Mouse (Mus musculus): ENCODE data around the gene Lman1l.

Lman1l gene

DNA sequence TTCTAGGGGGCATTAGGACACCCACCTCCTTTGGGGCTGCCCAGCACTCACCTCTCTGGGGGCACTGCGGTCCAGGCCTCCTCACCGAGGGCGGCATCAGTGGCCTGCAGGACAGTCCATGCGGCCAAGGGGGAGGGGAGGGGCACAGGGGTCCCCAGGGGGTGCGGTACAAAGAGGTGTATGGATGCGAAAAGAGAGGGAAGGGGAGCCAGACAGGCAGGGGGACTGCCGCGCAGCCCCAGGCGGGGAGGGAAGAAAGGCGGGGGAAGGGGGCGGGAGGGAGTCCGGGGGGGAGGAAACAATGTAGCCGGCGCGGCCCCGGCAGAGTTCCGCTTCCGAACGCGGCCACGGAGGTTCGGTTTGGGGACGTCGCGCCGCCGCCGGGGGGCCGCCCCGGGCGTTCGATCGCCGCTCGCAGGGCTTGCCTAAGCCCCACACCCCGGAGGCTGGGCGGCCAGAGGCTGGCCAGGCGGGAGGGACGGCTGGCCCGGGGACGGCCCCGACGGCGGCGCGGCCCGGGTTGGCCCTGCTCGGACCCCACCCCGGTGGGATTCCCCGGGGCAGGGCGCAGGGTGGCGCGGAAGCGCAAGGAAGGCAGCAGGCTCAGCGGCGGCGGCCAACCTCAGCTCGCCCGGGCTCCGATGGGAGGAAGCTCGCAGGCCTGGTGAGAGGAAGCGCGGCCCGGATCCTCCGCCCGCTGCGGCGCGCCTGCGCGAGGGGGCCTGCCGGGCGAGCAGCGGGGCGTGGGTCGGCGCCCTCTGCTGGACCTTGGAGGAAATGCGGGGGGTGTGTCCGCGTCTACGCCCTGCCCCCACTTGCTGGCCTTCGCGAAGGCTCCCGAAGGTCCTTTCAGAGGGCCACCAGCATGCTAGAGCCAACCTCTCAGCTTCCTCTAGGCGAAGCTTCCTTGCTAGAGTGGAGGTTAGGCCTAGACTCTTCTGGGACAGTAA lies 24.6 kb upstream of the Lman1l start:
- DNase-seq = peak; percentile 89

DNA sequence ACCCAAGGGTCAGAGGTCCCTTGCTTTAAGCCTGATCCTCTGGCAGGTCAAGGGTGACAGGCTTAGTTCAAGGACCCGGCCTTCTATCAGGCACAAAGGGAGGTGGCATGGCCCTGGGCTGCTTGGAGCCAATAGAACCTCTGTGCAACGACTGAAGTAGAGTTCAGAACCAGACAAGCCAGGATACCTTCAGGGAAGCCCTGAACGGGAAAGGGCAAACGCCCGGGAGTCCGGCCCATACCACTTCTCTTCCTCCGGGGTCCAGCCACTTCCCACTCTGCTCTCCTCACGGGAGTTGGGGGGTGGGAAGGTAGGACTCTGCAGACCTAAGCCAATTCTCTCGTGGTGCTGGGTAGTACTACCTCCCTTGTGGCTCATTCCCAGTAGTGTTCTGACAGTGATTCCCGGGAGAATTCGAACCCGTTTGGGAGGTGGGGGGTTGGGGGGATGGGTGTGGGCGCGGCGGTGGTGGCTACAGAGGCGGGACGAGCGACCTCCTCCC lies 23.9 kb upstream of the Lman1l start:
- DNase-seq = no peak

DNA sequence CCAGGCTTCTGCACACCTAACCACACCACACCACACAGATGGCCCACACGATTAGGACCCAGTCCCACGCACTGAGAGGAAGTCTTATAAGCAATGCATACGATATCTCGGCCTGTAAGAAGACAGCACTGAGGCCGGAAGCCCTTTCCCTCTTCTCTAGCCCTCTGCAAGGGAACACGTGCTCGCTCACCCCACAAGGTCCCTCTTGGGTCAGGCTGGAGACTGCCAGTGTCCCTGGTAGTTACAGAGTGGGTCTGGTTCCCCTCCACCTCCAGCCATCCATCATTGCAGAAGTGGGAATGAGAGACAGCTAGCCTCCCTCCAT lies 23.2 kb upstream of the Lman1l start:
- no peak for DNase-seq

DNA sequence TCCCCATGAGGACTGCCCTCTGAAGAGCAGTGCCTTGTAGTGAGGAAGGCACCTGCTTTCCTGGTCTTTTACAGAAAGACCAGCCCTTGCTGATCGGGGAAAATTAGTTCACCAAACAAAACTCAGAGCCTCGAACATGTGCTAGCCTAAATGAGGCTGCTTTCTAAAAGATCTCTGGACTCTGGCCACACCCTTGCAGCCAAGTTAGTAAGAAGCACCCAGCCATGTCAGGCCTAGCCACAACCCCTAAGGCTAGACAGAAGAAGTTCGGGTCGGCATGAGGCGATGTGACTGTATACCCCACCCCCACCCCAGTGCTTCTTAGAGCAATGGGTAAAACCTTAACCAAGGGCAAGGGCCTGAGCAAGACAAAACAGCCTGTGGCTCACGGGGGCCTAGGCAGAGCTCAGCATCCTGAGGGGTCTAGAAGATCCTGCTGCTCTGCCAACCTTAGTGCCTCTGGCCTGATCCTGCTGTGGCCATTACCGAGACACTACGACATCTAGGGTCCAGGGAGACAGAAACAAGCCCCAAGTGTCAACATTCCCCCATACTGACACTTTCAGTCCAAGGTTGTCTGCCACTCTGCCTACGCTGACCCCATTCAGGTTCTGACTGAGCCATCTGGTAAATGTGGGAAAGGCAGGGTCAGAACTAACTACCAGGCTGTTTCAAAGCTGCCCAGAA lies 22.7 kb upstream of the Lman1l start:
- no peak for DNase-seq

DNA sequence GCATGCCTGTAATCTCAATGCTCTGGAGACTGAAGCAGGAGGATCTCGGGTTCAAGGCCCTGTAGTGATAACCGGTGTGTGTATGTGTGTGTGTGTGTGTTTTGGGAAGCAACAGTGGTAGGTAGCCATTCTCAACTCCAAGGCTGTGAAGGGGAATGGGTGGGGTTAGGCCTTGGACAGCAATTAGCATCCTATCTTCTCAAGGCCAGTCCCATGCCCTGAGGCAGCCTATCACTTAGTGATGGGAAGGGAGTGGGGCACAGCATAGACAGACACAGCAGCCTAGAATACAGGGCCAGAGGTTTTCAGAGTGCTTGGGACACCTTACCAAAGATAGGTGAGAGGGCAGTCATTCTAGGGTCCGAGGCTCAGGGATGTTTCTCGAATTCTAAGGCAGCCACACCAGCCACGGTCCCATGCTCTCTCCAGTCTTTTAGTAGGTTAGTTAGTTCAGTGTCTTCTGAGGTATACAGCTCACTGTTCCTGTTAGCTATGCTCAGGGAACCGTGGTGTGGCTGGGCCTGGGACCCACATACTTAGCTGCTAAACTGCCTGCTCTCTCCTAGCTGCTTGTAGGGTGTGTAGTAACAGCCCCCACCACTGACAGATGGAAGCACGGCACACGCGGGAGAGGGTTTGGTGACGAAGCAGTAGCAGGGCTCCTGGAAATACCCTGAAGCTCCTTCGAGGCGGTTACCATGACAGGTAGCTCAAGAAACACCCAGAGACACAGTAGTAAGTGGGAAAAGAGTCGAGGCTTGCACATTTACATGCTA lies 21.4 kb upstream of the Lman1l start:
- DNase-seq = no peak

DNA sequence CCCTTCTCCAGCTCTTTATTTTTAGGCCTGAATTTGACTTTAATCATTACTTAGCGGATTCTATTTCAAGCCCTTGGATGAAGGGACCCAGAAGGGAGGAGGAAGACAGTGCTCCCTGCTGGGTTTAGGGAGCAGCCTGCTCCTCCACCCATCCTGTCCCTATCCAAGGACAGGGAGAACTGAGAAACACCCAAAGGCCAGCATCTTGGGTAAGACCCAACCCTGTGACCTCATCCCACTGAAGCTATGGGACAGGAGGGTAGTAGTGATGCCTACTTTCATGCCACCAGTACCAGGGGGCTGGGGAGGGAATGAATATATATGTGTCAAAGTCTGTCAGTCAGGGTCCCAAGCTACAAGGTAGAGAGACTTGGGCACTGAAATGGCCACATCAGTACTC lies 20.4 kb upstream of the Lman1l start:
- DNase-seq = no peak

DNA sequence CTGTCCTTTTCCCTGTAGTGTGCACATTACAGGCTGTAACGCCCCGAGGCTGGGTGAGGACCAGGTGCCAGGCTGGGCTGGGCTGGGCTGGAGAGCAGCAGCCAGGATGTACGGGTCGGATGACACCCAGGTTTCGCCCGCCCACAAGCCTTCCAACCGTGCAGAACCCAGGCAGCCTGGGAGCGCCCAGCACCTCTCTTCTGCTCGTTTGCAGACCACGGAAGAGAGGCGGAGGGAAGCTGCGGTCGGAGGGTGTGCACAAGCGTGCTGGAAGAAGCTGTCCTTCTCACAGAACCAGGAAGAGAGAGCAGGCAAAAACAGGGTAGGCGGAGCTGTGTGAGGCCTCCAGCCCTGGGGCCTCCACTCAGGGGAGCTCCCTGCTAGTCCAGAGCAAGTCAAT lies 19.8 kb upstream of the Lman1l start:
- DNase-seq = no peak

DNA sequence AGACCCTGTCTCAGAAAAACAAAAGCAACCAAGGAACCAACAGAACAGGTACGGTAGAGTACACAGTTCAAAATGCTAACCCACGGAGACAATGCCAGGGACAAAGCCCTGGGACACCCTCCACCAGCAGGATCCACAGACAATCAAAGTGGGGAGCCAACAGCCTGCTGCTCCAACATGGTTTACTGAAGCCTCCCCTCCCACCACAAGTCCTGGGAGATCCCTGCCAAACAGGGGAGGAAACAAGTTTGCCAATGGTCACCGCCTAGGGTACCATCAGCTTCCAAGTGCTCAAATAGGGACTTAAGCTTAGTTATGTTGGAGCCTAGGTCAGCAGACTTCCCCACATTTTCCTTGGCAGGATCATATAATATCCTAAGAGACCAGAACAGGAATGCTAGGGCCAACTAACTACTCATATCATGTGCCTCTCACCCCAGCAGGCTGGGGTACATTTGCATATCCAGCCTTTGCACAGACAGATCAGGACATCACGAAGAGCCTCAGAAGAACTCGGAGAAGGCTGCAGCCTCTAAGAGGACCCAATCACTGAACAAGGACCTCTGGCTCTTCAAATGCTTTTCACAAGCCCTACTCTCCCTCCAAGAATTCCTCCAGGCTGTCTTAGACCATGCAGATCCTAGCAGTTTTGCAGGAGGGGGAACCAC lies 19.2 kb upstream of the Lman1l start:
- DNase-seq = no peak

DNA sequence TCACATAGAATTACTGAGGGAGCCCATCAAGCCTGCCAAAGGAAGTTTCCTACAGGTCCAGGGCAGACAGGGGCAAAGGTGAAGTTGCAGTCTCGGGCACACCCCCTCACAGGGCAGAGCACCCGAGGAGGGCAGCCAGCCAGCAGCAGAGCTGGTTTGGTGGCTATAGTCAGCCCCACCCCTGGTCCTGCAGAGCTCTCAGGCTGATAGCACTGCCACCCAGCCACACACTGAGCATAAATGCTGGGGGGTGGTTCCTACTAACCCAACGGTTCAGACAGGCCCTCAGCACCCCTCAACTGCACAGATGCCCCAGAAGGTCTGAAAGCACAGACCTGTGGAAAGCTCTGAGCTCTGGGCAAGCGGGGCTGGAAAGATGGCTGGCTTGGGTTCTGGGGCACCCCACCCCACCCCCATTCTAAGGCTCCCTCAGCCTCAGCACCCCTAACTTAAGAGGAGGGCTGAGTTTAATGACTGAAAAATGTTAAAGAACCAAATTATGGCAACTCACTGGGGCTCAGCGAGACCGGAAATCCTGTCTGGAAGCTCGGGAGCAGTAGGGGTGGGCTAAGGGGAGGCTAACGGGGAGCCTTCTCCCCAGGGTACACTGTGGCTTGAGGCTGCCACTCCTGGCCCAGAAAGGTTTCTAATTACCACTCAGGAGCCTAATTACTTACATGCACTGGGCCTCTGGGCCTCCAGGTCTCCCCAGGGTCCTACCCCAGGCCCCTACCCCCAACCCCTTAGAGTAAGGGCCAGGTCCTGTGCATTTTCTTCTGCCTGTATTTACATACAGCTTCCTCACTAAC lies 18.3 kb upstream of the Lman1l start:
- no peak for DNase-seq

DNA sequence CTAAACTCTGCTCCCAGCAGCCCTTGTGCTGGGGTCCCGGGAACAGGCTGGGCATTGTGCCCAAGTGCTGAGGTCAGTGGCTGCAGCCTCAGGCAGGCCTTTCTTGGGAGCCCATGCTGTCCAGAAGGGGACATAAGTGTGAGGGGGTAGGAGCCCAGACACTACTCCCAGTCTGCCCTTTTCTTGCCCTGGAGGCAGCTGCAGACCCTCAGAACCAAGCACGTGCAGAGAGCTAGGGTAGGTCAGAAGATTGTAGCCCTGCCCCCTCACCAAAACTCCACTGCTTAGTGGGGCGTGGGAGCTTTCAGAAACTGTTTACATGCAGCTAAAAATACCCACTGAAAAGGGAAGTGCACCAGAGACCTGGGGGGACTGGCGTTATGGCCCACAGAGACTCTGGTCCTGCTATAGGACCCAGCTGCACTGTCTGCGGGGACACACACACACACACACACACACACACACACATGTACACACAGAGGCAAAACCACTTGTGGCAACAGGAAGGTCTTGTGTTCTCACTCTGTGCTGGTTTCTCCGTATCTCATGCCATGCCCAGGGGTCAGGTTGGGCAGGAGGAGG lies 17.3 kb upstream of the Lman1l start:
- DNase-seq = no peak

DNA sequence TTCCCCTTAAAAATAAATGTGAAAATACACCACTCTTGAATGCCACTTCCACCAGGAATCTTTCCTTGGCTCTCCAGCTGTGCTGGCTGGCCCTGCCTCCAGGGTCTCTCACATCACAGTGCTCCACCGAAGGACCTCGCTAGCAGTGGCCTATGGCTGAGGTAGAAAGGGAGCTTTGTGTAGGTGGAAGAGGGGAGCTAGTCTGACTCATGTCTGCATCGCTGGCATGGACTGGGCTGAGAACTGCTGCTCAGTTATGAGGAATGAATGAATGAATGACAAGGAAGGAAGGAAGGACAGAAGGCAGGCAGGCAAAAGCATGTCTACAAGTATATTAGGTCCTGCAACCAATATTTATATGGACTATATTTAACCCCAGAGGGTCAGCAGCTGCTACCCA lies 16.7 kb upstream of the Lman1l start:
- DNase-seq = no peak

DNA sequence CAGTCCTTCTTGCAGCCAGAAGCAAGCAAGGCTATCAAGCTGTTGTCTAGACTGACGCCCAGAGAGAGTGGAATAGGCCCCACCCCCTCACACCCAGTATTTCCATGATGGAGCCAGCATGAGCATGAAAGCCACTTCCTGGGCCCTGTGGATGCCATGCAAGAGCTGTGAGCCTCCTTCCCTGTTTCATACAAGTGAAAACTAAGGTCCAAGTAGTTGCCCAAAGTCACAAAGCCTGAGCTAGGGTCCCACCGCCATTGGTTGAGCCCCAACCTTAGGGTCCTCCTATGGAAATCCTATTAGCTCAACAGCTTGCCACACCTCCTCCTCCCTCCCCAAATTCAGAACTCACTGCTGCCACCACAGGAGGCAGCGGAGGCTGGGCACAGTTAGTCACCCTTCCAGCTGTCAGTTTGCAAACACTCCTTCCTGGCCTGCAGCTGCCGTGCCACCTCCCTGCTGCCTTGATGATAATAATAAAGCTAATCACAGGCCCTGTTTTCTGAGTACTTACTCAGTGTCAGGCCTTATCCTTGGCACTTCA lies 13.0 kb upstream of the Lman1l start:
- DNase-seq = no peak

DNA sequence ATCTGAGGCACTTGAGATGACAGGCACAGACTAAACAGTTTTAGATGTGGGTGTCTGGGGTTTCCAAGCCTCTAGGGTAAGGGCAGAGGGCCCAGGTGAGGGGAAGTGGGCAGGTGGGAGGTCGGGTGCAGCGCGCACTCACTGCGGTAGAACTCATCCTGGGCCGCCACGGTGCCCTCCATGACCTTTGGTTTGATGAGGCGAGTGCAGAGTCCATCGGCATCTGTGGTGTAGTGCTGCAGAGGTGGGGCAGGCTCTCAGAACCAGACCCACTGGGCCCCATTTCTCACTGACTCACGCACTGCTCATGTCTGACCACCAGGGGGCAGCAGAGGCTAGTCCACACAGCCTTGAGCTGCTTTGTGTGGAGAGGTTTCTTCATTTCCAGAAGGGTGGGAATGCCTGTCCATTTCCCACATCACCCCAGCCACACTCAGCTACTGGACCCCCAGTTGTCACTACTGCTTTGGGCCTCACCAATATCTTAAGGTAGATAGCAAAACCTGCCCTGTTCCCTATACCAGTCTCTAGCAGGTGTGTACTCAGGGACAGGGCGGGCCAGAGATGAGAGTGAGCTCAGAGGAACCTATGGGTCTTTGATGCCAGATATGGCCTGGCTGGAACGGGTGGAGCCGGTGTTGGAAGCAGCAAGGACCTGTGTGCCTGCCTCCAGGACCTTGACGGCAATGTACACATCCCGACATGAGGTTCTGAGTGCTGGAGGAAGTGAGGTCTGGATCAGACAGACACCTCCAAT lies 8.7 kb upstream of the Lman1l start:
- DNase-seq = peak; percentile 75

DNA sequence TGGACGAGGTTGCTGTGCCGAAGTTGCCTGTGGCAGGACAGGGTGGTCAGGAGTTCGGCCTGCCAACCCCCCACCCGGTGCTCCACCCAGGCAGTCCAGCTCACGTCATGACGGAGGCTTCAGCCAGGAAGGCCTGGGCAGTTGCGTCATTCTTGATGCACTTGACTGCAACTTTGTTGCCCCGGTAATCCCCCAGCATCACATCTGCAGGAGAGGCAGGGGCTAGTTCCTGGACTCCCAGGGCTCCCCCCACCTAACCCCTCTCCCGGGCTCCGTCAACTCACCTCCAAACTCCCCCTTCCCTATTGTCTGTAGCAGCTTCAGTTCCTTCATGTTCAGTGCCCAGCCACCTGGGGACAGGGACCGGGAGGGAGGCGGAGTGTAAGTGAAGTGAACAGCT lies 8.1 kb upstream of the Lman1l start:
- DNase-seq = no peak

DNA sequence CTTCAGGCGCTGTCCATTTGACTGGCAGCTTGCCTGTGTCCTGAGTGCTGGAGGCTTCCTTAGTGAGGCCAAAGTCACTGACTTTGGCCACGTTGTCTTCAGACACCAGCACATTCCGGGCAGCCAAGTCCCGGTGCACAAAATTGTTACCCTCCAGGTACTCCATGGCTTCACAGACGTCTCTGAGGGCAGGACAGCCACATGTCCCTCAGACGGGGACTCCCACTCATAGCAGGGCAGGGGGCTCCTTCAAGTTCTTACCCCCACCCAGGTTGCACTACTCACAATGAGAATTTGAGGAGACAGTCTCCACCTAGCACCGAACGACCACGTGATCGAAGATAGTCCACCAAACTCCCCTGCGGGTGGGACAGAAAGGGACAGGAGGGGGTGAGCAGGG lies 7.3 kb upstream of the Lman1l start:
- no peak for DNase-seq

DNA sequence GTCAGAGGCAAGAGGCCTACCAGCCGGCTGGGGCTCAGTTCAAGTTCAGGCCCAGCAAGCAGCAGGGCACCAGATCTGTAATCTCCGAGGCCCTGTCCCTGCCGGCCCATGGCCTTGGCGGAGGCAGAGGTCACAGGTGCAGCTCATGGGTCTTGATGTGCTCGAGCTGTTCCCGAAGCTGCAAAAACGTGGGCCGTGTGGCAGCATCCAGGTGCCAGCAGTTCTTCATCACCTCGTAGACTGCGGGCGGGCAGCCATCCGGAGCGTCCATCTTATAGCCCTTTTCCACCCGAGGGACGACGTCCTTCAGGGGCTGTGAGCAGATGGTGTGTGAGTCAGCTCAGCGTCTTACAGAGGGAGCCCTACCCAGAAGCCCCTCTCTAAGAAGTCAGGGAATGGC lies 6.6 kb upstream of the Lman1l start:
- DNase-seq = no peak

DNA sequence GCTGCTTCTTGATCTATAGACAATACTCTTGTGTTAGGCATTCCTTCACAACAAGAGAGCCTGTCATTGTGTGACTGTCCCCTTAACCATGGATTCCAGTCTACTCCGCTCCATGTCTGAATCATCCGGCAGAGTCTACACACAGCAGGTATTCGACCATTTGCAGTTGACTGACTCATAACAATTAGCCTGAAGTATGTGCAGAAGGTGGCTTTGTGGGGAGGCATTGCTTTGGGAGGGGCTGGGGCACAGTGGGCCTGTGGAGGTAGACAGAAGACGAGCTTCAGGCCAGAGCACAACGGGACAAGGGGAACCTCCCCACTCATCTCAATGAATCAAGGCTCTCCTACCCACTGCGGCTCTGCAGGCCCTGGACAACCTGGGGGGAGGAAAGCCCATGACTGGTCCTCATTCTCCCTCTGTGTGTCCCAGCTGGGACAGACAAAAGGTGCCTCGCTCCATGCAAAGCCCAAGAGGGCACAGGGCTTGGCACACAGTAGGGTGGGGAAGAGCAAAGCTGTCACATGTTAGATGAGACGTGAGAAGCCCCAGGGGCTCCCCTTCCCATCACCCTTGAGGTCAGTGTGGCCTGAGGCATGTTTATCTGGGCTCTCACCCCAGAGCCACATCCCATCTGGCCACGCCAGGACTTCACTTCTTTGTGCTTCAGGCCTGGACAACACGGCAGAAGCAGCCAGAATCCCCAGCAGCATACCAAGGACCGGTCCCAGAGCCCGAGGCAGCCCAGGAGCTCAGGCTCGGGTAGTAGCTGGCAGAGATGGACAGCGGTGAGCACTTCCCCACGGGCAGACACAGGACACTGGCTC lies 5.3 kb upstream of the Lman1l start:
- DNase-seq = no peak

DNA sequence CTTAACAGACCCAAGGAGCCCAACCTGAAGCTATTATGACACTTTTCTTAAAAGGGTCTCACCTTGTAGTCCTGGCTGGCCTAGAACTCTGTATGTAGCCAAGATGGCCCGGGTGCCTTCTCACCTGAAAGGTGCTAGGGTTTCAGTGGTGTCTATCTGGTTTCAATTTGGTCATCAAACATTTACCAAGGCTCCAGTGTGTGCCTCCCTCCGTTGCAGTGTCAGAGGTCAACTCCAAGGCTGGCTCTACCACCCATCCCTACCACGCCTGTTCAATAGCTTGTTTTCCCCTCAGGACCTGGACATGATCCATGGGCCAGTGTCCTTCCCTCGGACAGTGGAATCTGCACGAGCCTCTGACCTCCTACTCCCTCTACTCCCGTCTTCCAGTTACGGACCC lies 3.7 kb upstream of the Lman1l start:
- DNase-seq = no peak

DNA sequence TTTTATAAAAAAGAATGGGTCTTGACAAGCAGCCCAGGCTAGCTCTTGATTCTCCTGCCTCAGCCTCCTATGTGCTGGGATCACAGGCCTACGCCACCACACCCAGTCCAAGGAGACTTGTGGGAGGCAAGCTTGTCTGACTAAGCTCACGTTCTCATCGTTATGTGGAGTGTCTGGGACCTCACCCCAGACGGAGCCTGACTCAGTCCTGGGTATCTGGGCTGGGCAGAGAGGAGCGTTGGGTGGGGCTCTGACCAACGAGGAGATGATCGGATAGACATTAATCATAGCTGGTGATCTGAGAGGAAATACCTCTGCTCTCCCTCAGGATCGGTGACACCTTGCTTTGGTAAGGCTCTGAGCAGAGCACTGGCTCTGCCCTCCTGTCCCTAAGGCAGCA lies 1.7 kb downstream of the Lman1l start:
- no peak for DNase-seq

Data from cerebellum, adult 11 months (tissue).